Mouse (Mus musculus): Measurements from ENCODE around the gene Ecm1.

- TF ChIP-seq CTCF (IDR thresholded peaks at IDR 0.05; ENCODE audit: low read depth) (no peak), EP300 (optimal IDR thresholded peaks at IDR 0.05) (no peak)
Measured at GRCm38 (mm10) chr3:95692677-95693076, 46.7 kb downstream of the Ecm1 start.

Measured in stomach, postnatal 0 days (tissue).